Comparison of ENCODE assay signal across 7 mouse cellular contexts in genomic region chr11:75190371-75190724, GRCm38 (mm10). TPM values are rescaled to one million over a fixed set of nuclear protein-coding genes. Genes with fewer than 3 reads are reported as not detected.
DNase-seq lines count a peak whose midpoint lies in the region; ATAC-seq and TF ChIP-seq lines count a peak whose summit lies in the region.

No protein-coding gene starts in this region.

- peak overlapping the region; percentile 68 for H3K4me3 ChIP-seq in cortical plate, adult 2 months (ENCODE audit: insufficient read depth, low read length)
- peak overlapping the region; percentile 83 for H3K4me3 ChIP-seq in limb, embryonic 12.5 days (replicated peaks)
- H3K4me3 ChIP-seq in midbrain, embryonic 13.5 days (replicated peaks) = peak overlapping the region; percentile 89

- H3K27ac ChIP-seq in cortical plate, adult 2 months (ENCODE audit: insufficient read depth, low read length) = no peak overlapping the region
- H3K27ac ChIP-seq in limb, embryonic 12.5 days = no peak overlapping the region
- peak overlapping the region; percentile 37 for H3K27ac ChIP-seq in midbrain, embryonic 13.5 days

- TF ChIP-seq POLR2A in cortical plate, adult 2 months (IDR thresholded peaks at IDR 0.05; ENCODE audit: extremely low read depth, insufficient read depth, low read length) = no peak; the same call in 1 of the 2 replicates

- H3K4me2 ChIP-seq in limb, embryonic 12.5 days = peak overlapping the region; percentile 94
- peak overlapping the region; percentile 75 for H3K4me2 ChIP-seq in midbrain, embryonic 13.5 days (replicated peaks)

- no peaks in the 10 kb centered on the region for H3K9me3 ChIP-seq in limb, embryonic 12.5 days
- no peaks in the 10 kb centered on the region for H3K9me3 ChIP-seq in midbrain, embryonic 13.5 days

- 0 out of 2 replicates have a peak, but pooled peaks cover 2% of the 10 kb centered on the region for H3K4me1 ChIP-seq in cortical plate, adult 2 months (ENCODE audit: control insufficient read depth, insufficient read depth, low read length)
- H3K4me1 ChIP-seq in limb, embryonic 12.5 days (replicated peaks) = peaks cover 40% of the 10 kb centered on the region
- peaks cover 66% of the 10 kb centered on the region for H3K4me1 ChIP-seq in midbrain, embryonic 13.5 days (replicated peaks)

- no peak for TF ChIP-seq CTCF in cortical plate, adult 2 months (IDR thresholded peaks at IDR 0.05; ENCODE audit: extremely low read depth, insufficient read depth, low read length)

- peak overlapping the region; percentile 71 for H3K9ac ChIP-seq in limb, embryonic 12.5 days (replicated peaks)
- H3K9ac ChIP-seq in midbrain, embryonic 13.5 days (replicated peaks) = peak overlapping the region; percentile 70

- peak; percentile 63 for ATAC-seq in limb, embryonic 12.5 days (ENCODE audit: insufficient number of reproducible peaks, insufficient read depth, low FRiP score, low TSS enrichment, low read depth)
- ATAC-seq in midbrain, embryonic 13.5 days = peak; percentile 67

- peaks cover 5% of the 10 kb centered on the region; the same call in 1 of the 2 replicates for H3K36me3 ChIP-seq in limb, embryonic 12.5 days
- no peaks in the 10 kb centered on the region for H3K36me3 ChIP-seq in midbrain, embryonic 13.5 days

- WGBS in limb, embryonic 12.5 days = under 1% methylated on average over 24 of the region's 24 CpGs
- under 1% methylated on average over 24 of the region's 24 CpGs for WGBS in midbrain, embryonic 13.5 days

- H3K27me3 ChIP-seq in limb, embryonic 12.5 days = peaks cover 42% of the 10 kb centered on the region
- peaks cover 45% of the 10 kb centered on the region for H3K27me3 ChIP-seq in midbrain, embryonic 13.5 days

- peak; percentile 91 for DNase-seq in adrenal gland, adult 2 months
- DNase-seq in gastrocnemius, postnatal 10 days = peak; percentile 75
- peak; percentile 92 for DNase-seq in induced T-regulatory cell, adult 2 months (ENCODE audit: low read depth)
- peak; percentile 70 for DNase-seq in spleen, adult 12 weeks (ENCODE audit: low spot score)

RNA-seq across cellular contexts. Expression of gene Dph1, which starts 0.7 kb away (rescaled TPM):
- 10 to 100 TPM; 32.3 to 37.4 TPM for total RNA-seq in adrenal gland, adult 2 months (2021)
- polyA plus RNA-seq in adrenal gland, adult 2 months (2012; rRNA removed) = 72.0 and 87.5 TPM in 2 replicates
- polyA plus RNA-seq in cortical plate, adult 2 months (2012; rRNA removed) = 29.1 and 30.9 TPM in 2 replicates
- 1 to 10 TPM; 8.3 to 8.4 TPM for total RNA-seq in gastrocnemius, postnatal 10 days (2021)
- polyA plus RNA-seq in limb, embryonic 12.5 days (2016; fragmentation: Nextera tagmentation; extraction: Ambion mirVana) = 24.0 and 25.5 TPM in 2 replicates
- polyA plus RNA-seq in midbrain, embryonic 13.5 days (2015; fragmentation: Nextera tagmentation; extraction: Ambion mirVana) = 14.9 and 15.4 TPM in 2 replicates

RNA-seq across cellular contexts. Expression of gene Rtn4rl1, which starts 3.2 kb away (rescaled TPM):
- 10 to 100 TPM; 29.2 to 58.9 TPM for total RNA-seq in adrenal gland, adult 2 months (2021)
- polyA plus RNA-seq in adrenal gland, adult 2 months (2012; rRNA removed) = 48.1 and 62.9 TPM in 2 replicates
- 37.9 and 40.1 TPM in 2 replicates for polyA plus RNA-seq in cortical plate, adult 2 months (2012; rRNA removed)
- 1 to 10 TPM; 3.2 to 3.8 TPM for total RNA-seq in gastrocnemius, postnatal 10 days (2021)
- polyA plus RNA-seq in limb, embryonic 12.5 days (2016; fragmentation: Nextera tagmentation; extraction: Ambion mirVana) = 1.5 and 2.1 TPM in 2 replicates
- 12.4 and 12.7 TPM in 2 replicates for polyA plus RNA-seq in midbrain, embryonic 13.5 days (2015; fragmentation: Nextera tagmentation; extraction: Ambion mirVana)

RNA-seq across cellular contexts. Expression of gene Ovca2, which starts 11.7 kb away (rescaled TPM):
- total RNA-seq in adrenal gland, adult 2 months (2021) = 10 to 100 TPM; 20.4 to 26.5 TPM
- 7.0 and 7.4 TPM in 2 replicates for polyA plus RNA-seq in adrenal gland, adult 2 months (2012; rRNA removed)
- 19.5 and 21.4 TPM in 2 replicates for polyA plus RNA-seq in cortical plate, adult 2 months (2012; rRNA removed)
- total RNA-seq in gastrocnemius, postnatal 10 days (2021) = 1 to 10 TPM; 4.7 to 5.1 TPM
- 29.6 and 31.0 TPM in 2 replicates for polyA plus RNA-seq in limb, embryonic 12.5 days (2016; fragmentation: Nextera tagmentation; extraction: Ambion mirVana)
- polyA plus RNA-seq in midbrain, embryonic 13.5 days (2015; fragmentation: Nextera tagmentation; extraction: Ambion mirVana) = 19.8 and 22.4 TPM in 2 replicates

RNA-seq across cellular contexts. Expression of gene Hic1, which starts 21.0 kb away (rescaled TPM):
- total RNA-seq in adrenal gland, adult 2 months (2021) = 10 to 100 TPM in 1 of 2 experiments, 1 to 10 TPM in 1; 7.5 to 15.4 TPM
- 25.9 and 26.9 TPM in 2 replicates for polyA plus RNA-seq in adrenal gland, adult 2 months (2012; rRNA removed)
- 3.0 and 3.8 TPM in 2 replicates for polyA plus RNA-seq in cortical plate, adult 2 months (2012; rRNA removed)
- 10 to 100 TPM; 21.1 to 27.1 TPM for total RNA-seq in gastrocnemius, postnatal 10 days (2021)
- polyA plus RNA-seq in limb, embryonic 12.5 days (2016; fragmentation: Nextera tagmentation; extraction: Ambion mirVana) = 30.3 and 35.5 TPM in 2 replicates
- 1.2 and 2.4 TPM in 2 replicates for polyA plus RNA-seq in midbrain, embryonic 13.5 days (2015; fragmentation: Nextera tagmentation; extraction: Ambion mirVana)
